Mouse (Mus musculus): Measurements from ENCODE around the gene Gm1110. TPM values are rescaled to one million over a fixed set of nuclear protein-coding genes. Genes with fewer than 3 reads are reported as not detected.
"Not testable (repeated sequence)": the region's sequence is repeated elsewhere in the genome, so short reads cannot be mapped to it uniquely, and the experiment has no call there.

The Gm1110 gene
- polyA plus RNA-seq (2015; fragmentation: Nextera tagmentation; extraction: Ambion mirVana), result 0.16 and 0.47 TPM in 2 replicates

DNA sequence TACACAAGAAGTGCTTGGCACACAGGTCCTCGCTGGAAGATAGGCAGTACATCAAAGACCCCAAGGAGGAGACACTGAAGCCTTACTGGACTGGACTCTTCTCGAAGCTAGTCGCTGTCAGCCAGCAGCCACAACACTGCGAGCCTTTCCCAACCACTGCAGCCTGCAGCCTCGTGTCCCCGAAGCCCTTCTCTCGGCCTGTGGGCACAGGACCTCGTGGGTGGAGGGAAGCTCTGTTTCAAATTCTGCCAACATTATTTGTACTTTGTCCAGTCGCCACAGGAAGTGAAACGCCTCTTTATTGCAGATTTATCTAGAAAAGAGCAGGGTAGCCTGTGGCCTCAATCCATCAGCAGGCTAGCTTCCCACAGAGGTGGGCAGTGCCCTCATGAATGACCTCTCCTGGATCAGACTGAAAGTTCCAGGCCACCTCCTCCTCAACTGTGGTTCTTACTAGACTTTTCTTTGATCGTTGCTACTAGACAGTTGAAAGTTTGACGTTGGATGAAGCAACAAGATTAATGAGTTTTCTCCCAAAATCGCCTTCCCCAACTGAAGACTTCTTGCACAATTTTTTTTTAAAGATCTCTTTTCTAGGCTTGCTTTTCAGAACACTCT lies at the start of gene Gm1110:
Gene Gm1110 (minus strand): TSS at position 203 of the 618 bp plus-strand sequence.
- Histone ChIP-seq H3K27ac (replicated peaks) (no peak within 1 kb of the TSS), H3K9ac (no peak within 1 kb of the TSS), H3K4me1 (replicated peaks) (no peaks in the 10 kb centered on the region), H3K27me3 (no peaks in the 10 kb centered on the region), H3K4me3 (no peak within 1 kb of the TSS), H3K36me3 (no peaks in the 10 kb centered on the region), H3K4me2 (no peak within 1 kb of the TSS), H3K9me3 (no peaks in the 10 kb centered on the region)
- ATAC-seq (ENCODE audit: low FRiP score, low read depth), result no peak
- WGBS, result 75% methylated on average over 13 of the region's 13 CpGs

GRCm38 (mm10) chr9:26947790-26948189 lies 24.9 kb upstream of the Gm1110 start:
- Histone ChIP-seq H3K36me3 (no peaks in the 10 kb centered on the region), H3K9ac (no peak overlapping the region)

DNA sequence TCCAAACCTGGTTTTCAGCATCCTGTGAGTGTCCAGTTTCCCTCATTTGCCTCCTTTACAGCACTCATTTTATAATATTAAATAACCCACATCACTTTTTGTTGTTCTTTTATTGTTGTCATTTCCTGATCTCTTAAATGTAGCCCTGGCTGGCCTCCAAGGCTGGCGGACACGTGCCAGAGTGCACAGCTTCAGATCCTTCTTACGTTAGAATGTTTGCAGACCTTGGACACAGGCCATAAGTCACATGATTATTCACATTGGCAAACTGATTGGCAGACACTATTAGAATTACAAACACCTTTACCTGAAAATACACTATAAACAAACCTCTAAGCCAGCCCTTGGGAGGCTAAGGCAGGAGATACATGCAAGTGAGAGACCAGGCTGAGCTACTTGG lies 1.2 kb upstream of the Gm1110 start:
- no peak overlapping the region for H3K4me2 ChIP-seq
- no peak for ATAC-seq (ENCODE audit: low FRiP score, low read depth)
- no peak overlapping the region for H3K4me3 ChIP-seq
- H3K36me3 ChIP-seq, result no peaks in the 10 kb centered on the region
- no peak overlapping the region for H3K9ac ChIP-seq
- no peaks in the 10 kb centered on the region for H3K27me3 ChIP-seq
- no peaks in the 10 kb centered on the region for H3K9me3 ChIP-seq
- WGBS, result 45% methylated on average over 3 of the region's 3 CpGs
- no peak overlapping the region for H3K27ac ChIP-seq (replicated peaks)
- no peaks in the 10 kb centered on the region for H3K4me1 ChIP-seq (replicated peaks)

More at GRCm38 (mm10) chr9:26947790-26948189, 24.9 kb upstream of the Gm1110 start:
- ATAC-seq (ENCODE audit: low FRiP score, low read depth), result no peak
- Histone ChIP-seq H3K4me1 (replicated peaks) (no peaks in the 10 kb centered on the region), H3K9me3 (0 out of 2 replicates have a peak, but pooled peaks cover 2% of the 10 kb centered on the region), H3K27ac (replicated peaks) (no peak overlapping the region), H3K4me3 (no peak overlapping the region), H3K27me3 (no peaks in the 10 kb centered on the region), H3K4me2 (no peak overlapping the region)
- WGBS, result 68% methylated on average over 2 of the region's 2 CpGs

GRCm38 (mm10) chr9:26919778-26920177 lies 3.1 kb downstream of the Gm1110 start:
- H3K4me3 ChIP-seq, result no peak overlapping the region
- H3K27me3 ChIP-seq, result no peaks in the 10 kb centered on the region
- 93% methylated on average over 2 of the region's 2 CpGs for WGBS
- no peaks in the 10 kb centered on the region for H3K9me3 ChIP-seq
- no peak overlapping the region for H3K27ac ChIP-seq (replicated peaks)
- ATAC-seq (ENCODE audit: low FRiP score, low read depth), result no peak
- H3K4me2 ChIP-seq, result no peak overlapping the region
- H3K4me1 ChIP-seq (replicated peaks), result no peaks in the 10 kb centered on the region
- no peak overlapping the region for H3K9ac ChIP-seq
- H3K36me3 ChIP-seq, result no peaks in the 10 kb centered on the region

DNA sequence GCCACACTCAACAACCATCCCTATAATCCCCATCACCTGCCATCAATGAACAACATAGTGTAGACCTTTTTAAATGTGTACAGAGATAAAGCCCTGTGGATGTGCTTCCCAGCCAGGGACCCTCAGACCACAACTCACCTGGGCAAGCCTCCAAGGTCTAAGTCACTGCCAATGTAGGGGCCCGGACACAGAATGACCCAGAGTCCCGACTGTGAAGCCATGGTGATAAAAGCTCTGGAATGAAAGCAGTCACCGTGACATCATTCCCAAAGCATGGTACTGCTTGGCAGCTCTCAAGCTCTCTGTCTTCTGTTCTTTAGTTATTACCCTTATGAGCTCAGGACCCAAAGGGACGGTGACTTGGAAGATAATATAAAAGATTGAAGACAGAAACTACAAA lies 9.8 kb downstream of the Gm1110 start:
- 74% methylated on average over 4 of the region's 4 CpGs for WGBS
- Histone ChIP-seq H3K27ac (replicated peaks) (no peak overlapping the region), H3K36me3 (no peaks in the 10 kb centered on the region), H3K27me3 (no peaks in the 10 kb centered on the region), H3K4me1 (replicated peaks) (no peaks in the 10 kb centered on the region), H3K4me2 (no peak overlapping the region), H3K4me3 (no peak overlapping the region), H3K9ac (no peak overlapping the region), H3K9me3 (no peaks in the 10 kb centered on the region)
- ATAC-seq (ENCODE audit: low FRiP score, low read depth), result peak; percentile 68; the same call in 1 of the 2 replicates

DNA sequence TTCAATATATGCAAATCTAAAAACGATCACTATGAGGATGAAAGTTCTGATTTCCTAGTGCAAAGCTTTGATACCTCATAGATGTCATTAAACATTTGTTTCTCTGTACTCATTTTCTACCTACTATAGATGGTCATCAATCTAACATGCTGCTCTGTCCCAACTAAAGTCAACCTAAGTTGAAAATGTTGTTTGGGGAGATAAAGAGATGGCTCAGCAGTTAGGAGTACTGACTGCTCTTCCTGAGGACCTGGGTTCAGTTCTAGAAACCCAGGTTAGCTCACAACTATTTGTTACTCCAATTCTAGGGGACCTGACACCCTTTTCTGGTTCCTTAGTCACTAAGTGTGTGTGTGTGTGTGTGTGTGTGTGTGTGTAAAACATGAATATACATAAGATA lies 11.7 kb downstream of the Gm1110 start:
- no peak for ATAC-seq (ENCODE audit: low FRiP score, low read depth)
- H3K9me3 ChIP-seq, result no peaks in the 10 kb centered on the region
- H3K36me3 ChIP-seq, result no peaks in the 10 kb centered on the region
- H3K4me2 ChIP-seq, result no peak overlapping the region
- WGBS, result 80% methylated on average over 1 of the region's 1 CpGs
- no peak overlapping the region for H3K4me3 ChIP-seq
- no peaks in the 10 kb centered on the region for H3K4me1 ChIP-seq (replicated peaks)
- no peak overlapping the region for H3K27ac ChIP-seq (replicated peaks)
- no peak overlapping the region for H3K9ac ChIP-seq
- H3K27me3 ChIP-seq, result no peaks in the 10 kb centered on the region

- not testable (repeated sequence) for H3K4me2 ChIP-seq; ATAC-seq (ENCODE audit: low FRiP score, low read depth); H3K9ac ChIP-seq; H3K9me3 ChIP-seq; H3K36me3 ChIP-seq; H3K4me3 ChIP-seq; H3K27me3 ChIP-seq; H3K4me1 ChIP-seq (replicated peaks); H3K27ac ChIP-seq (replicated peaks)
- 80% methylated on average over 7 of the region's 7 CpGs for WGBS
Observed at GRCm38 (mm10) chr9:26869856-26870255, 53.1 kb downstream of the Gm1110 start.

GRCm38 (mm10) chr9:26860751-26861150 lies 62.2 kb downstream of the Gm1110 start, which contains the start of gene Glb1l3:
Gene Glb1l3, minus strand, starts transcription at chr9:26860890.
- Histone ChIP-seq H3K9ac (no peak within 1 kb of the TSS), H3K4me1 (replicated peaks) (no peaks in the 10 kb centered on the region), H3K4me3 (no peak within 1 kb of the TSS), H3K4me2 (no peak within 1 kb of the TSS), H3K36me3 (no peaks in the 10 kb centered on the region), H3K27me3 (no peaks in the 10 kb centered on the region), H3K27ac (replicated peaks) (no peak within 1 kb of the TSS), H3K9me3 (no peaks in the 10 kb centered on the region)
- ATAC-seq (ENCODE audit: low FRiP score, low read depth), result no peak
- 83% methylated on average over 5 of the region's 5 CpGs for WGBS

GRCm38 (mm10) chr9:26831089-26831488 lies 91.8 kb downstream of the Gm1110 start:
- Histone ChIP-seq H3K9ac (no peak overlapping the region), H3K4me2 (no peak overlapping the region), H3K4me3 (no peak overlapping the region), H3K27ac (replicated peaks) (no peak overlapping the region), H3K9me3 (no peaks in the 10 kb centered on the region), H3K4me1 (replicated peaks) (no peaks in the 10 kb centered on the region), H3K36me3 (no peaks in the 10 kb centered on the region), H3K27me3 (no peaks in the 10 kb centered on the region)
- ATAC-seq (ENCODE audit: low FRiP score, low read depth), result no peak
- WGBS, result 88% methylated on average over 3 of the region's 3 CpGs

Other genes with a start within 250 kb of the Gm1110 start
- 41.1 and 51.0 TPM in 2 replicates for gene B3gat1, start 189.4 kb downstream of the Gm1110 start, polyA plus RNA-seq (2015; fragmentation: Nextera tagmentation; extraction: Ambion mirVana)
- gene Glb1l2, start 116.6 kb downstream of the Gm1110 start, polyA plus RNA-seq (2015; fragmentation: Nextera tagmentation; extraction: Ambion mirVana), result 2.0 and 2.5 TPM in 2 replicates
- not detected in 2 replicates for gene Glb1l3, start 62.2 kb downstream of the Gm1110 start, polyA plus RNA-seq (2015; fragmentation: Nextera tagmentation; extraction: Ambion mirVana)
- 36.1 and 41.7 TPM in 2 replicates for gene Acad8, start 76.5 kb upstream of the Gm1110 start, polyA plus RNA-seq (2015; fragmentation: Nextera tagmentation; extraction: Ambion mirVana)
- 130 and 131 TPM in 2 replicates for gene Thyn1, start 76.6 kb upstream of the Gm1110 start, polyA plus RNA-seq (2015; fragmentation: Nextera tagmentation; extraction: Ambion mirVana)
- gene Vps26b, start 107.0 kb upstream of the Gm1110 start, polyA plus RNA-seq (2015; fragmentation: Nextera tagmentation; extraction: Ambion mirVana), result 84.8 and 90.7 TPM in 2 replicates
- gene Ncapd3, start 107.1 kb upstream of the Gm1110 start, polyA plus RNA-seq (2015; fragmentation: Nextera tagmentation; extraction: Ambion mirVana), result 15.4 and 16.6 TPM in 2 replicates
- 46.7 and 49.9 TPM in 2 replicates for gene Jam3, start 232.3 kb upstream of the Gm1110 start, polyA plus RNA-seq (2015; fragmentation: Nextera tagmentation; extraction: Ambion mirVana)